Mouse (Mus musculus) forebrain, embryonic 16.5 days (tissue): ENCODE data around the gene Ccdc105. TPM values are rescaled to one million over a fixed set of nuclear protein-coding genes. Genes with fewer than 3 reads are reported as not detected.

Experiments used
- ATAC-seq: fragments of 200-750 bp; cut with Nextera tagmentation; 2 replicates; pipeline ENCODE4 v1.8.0; 2017; ENCODE audit warnings: mild to moderate bottlenecking, moderate library complexity
- H3K27ac ChIP-seq: fragments of 300-500 bp; sonication (generic); 2 replicates; pipeline ENCODE4 v1.5.1; 2014; ENCODE audit warnings: low read length, control low read depth
- H3K27me3 ChIP-seq: fragments of 300-500 bp; sonication (generic); replicated peaks from 2 replicates; pipeline ENCODE4 v1.6.1; 2014; ENCODE audit warnings: low read length; ENCODE audit not compliant: control insufficient read depth, insufficient read depth
- H3K36me3 ChIP-seq: fragments of 300-500 bp; sonication (generic); 2 replicates; pipeline ENCODE4 v1.6.1; 2014; ENCODE audit not compliant: control insufficient read depth, insufficient read depth
- H3K4me1 ChIP-seq: fragments of 300-500 bp; sonication (generic); replicated peaks from 2 replicates; pipeline ENCODE4 v1.6.1; 2014; ENCODE audit warnings: low read length; ENCODE audit not compliant: control insufficient read depth, insufficient read depth
- H3K4me2 ChIP-seq: fragments of 300-500 bp; sonication (generic); 2 replicates; pipeline ENCODE4 v1.6.1; 2014; ENCODE audit warnings: mild to moderate bottlenecking, low read length, control low read depth
- H3K4me3 ChIP-seq: fragments of 300-500 bp; sonication (generic); replicated peaks from 2 replicates; pipeline ENCODE4 v1.5.1; 2014; ENCODE audit warnings: mild to moderate bottlenecking, low read length, control low read depth
- H3K9ac ChIP-seq: fragments of 300-500 bp; sonication (generic); replicated peaks from 2 replicates; pipeline ENCODE4 v1.6.1; 2014; ENCODE audit warnings: low read depth, low read length, control low read depth
- H3K9me3 ChIP-seq: fragments of 300-500 bp; sonication (generic); 2 replicates; pipeline ENCODE4 v1.6.1; 2016; ENCODE audit warnings: low read length; ENCODE audit not compliant: control insufficient read depth
- WGBS: fragments of 180-500 bp; shearing (Covaris S2); extraction: QIAGEN DNeasy Blood & Tissue Kit; methylation state at CpG from one replicate; pipeline ENCODE4 v1.1.7; 2014; 5-methylcytosine and 5-hydroxymethylcytosine counted together
- polyA plus RNA-seq: library from polyadenylated mRNA; unstranded; fragments of >200 nt; fragmentation: Nextera tagmentation; extraction: Ambion mirVana; gene quantifications from 2 replicates; pipeline ENCODE4 v1.2.1, GENCODE M21; 2015

Ccdc105 gene
- polyA plus RNA-seq, 1 experiment from 2014 or later, result 0.41 TPM

- Histone ChIP-seq H3K9ac (no peak overlapping the region), H3K4me1 (peaks cover 16% of the 10 kb centered on the region), H3K4me2 (no peak overlapping the region), H3K36me3 (no peaks in the 10 kb centered on the region), H3K27ac (no peak overlapping the region), H3K27me3 (no peaks in the 10 kb centered on the region), H3K9me3 (no peaks in the 10 kb centered on the region), H3K4me3 (no peak overlapping the region)
- no peak for ATAC-seq
- 91% methylated on average over 6 of the region's 6 CpGs for WGBS
Observed at GRCm38 (mm10) chr10:78748946-78749345, 3.9 kb downstream of the Ccdc105 start.

DNA sequence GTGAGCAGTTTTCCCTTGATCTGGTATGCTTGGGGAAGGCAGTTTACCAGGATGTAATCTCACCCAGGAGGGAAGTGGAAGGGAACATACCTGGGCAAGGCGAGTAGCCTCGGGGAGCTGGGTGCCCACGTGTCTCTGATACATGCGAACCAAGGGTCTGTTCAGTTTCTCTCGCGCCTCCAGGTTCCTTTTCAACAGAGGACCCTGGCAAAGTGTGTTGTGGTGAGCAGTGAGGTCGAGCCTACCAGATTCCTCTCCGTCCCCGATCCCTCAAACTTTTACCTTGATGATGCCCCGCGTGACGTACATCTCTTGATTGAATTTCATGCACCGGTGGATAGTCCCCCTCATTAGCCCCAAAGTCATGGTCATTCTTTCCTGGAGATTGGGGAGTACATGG, 4.7 kb downstream of the Ccdc105 start:
- 79% methylated on average over 13 of the region's 13 CpGs for WGBS
- H3K27ac ChIP-seq, result no peak overlapping the region
- no peaks in the 10 kb centered on the region for H3K36me3 ChIP-seq
- no peak for ATAC-seq
- H3K9ac ChIP-seq, result no peak overlapping the region
- peak overlapping the region; percentile 69; the same call in 1 of the 2 replicates for H3K4me2 ChIP-seq
- peaks cover 16% of the 10 kb centered on the region for H3K4me1 ChIP-seq
- H3K4me3 ChIP-seq, result no peak overlapping the region; the same call in 1 of the 2 replicates
- H3K9me3 ChIP-seq, result no peaks in the 10 kb centered on the region
- no peaks in the 10 kb centered on the region for H3K27me3 ChIP-seq

DNA sequence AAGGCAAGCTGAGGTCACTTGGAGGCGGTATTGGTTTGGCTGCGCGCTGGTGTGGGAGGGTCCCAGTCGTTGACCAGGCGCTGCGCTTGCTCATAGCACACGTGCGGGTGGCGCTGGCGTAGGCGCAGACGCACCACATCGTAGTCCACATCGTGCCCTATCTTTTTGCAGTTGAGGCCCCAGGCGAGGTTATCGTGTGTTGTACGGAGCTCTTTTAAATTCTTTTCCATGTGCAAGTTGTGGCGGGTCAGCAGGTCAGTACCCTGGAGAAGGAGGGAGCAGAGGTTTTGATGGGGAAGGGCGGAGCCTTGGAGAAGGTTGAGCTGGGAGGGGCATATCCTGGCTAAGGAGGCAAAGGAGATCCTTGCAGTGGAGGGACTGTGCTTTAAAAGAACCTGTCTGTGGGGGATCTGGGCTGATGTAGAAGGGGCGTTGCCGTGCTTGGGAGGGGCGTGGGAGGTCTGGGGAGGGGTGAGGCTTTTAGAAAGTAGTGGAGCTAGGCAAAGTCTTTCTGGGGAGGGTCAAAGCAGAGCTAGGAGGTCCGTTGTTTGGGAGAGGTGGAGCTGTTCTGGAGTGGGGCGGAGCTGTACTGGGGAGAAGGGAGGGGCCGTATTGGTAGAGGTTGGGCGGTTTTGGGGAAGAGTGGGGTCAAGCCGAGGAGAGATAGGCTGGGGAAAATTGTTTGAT, 5.7 kb downstream of the Ccdc105 start:
- Histone ChIP-seq H3K27me3 (no peaks in the 10 kb centered on the region), H3K9ac (peak overlapping the region; percentile 41), H3K27ac (no peak overlapping the region), H3K4me1 (peaks cover 12% of the 10 kb centered on the region; the same call in 1 of the 2 replicates), H3K4me3 (peak overlapping the region; percentile 46), H3K36me3 (no peaks in the 10 kb centered on the region), H3K4me2 (peak overlapping the region; percentile 69), H3K9me3 (no peaks in the 10 kb centered on the region)
- 2% methylated on average over 27 of the region's 27 CpGs for WGBS
- ATAC-seq, result peak; percentile 75

GRCm38 (mm10) chr10:78745453-78746232, 7.2 kb downstream of the Ccdc105 start:
- no peak for ATAC-seq
- no peaks in the 10 kb centered on the region for H3K9me3 ChIP-seq
- no peaks in the 10 kb centered on the region for H3K36me3 ChIP-seq
- no peak overlapping the region for H3K27ac ChIP-seq
- H3K27me3 ChIP-seq, result no peaks in the 10 kb centered on the region
- 64% methylated on average over 4 of the region's 4 CpGs for WGBS
- H3K4me1 ChIP-seq, result peaks cover 7% of the 10 kb centered on the region; the same call in 1 of the 2 replicates
- no peak overlapping the region for H3K4me2 ChIP-seq
- H3K9ac ChIP-seq, result no peak overlapping the region
- H3K4me3 ChIP-seq, result no peak overlapping the region

DNA sequence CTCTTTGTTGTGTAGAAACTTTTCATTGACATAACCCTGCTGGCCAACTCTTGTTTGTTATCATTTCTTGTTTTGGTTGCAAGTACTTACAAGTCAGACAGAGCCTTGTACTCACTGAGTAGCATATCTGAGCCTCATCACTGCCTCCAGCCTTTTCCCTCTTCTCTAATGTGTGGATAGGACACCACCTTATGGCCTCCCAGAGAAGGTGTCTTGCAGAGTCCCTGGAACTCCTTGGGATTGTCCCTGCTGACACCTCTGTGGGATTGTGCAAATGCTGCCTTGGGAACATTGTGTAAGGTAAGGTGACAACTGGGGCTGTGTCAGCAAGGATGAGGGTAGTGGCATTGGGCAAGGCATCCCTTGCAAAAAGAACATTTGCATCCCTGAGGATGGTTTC, 9.1 kb downstream of the Ccdc105 start:
- H3K9ac ChIP-seq, result no peak overlapping the region
- no peak for ATAC-seq

GRCm38 (mm10) chr10:78739821-78740220, 13.0 kb downstream of the Ccdc105 start:
- no peaks in the 10 kb centered on the region for H3K4me1 ChIP-seq
- WGBS, result 84% methylated on average over 4 of the region's 4 CpGs
- H3K4me3 ChIP-seq, result no peak overlapping the region
- no peak overlapping the region for H3K9ac ChIP-seq
- no peaks in the 10 kb centered on the region for H3K27me3 ChIP-seq
- no peak overlapping the region for H3K4me2 ChIP-seq
- H3K36me3 ChIP-seq, result no peaks in the 10 kb centered on the region
- ATAC-seq, result no peak
- no peak overlapping the region for H3K27ac ChIP-seq
- no peaks in the 10 kb centered on the region for H3K9me3 ChIP-seq

More for the DNA sequence above, 9.1 kb downstream of the Ccdc105 start:
- Histone ChIP-seq H3K4me2 (no peak overlapping the region), H3K27ac (no peak overlapping the region), H3K9me3 (no peaks in the 10 kb centered on the region), H3K4me1 (peaks cover 7% of the 10 kb centered on the region; the same call in 1 of the 2 replicates), H3K27me3 (no peaks in the 10 kb centered on the region), H3K36me3 (no peaks in the 10 kb centered on the region), H3K4me3 (no peak overlapping the region)

GRCm38 (mm10) chr10:78727876-78728275, 25.0 kb downstream of the Ccdc105 start:
- Histone ChIP-seq H3K4me1 (peaks cover 14% of the 10 kb centered on the region), H3K9me3 (no peaks in the 10 kb centered on the region), H3K4me2 (no peak overlapping the region), H3K9ac (no peak overlapping the region), H3K4me3 (no peak overlapping the region), H3K27ac (no peak overlapping the region), H3K27me3 (no peaks in the 10 kb centered on the region), H3K36me3 (no peaks in the 10 kb centered on the region)
- WGBS, result 67% methylated on average over 5 of the region's 5 CpGs
- ATAC-seq, result peak; percentile 79

GRCm38 (mm10) chr10:78727035-78727434, 25.8 kb downstream of the Ccdc105 start:
- ATAC-seq, result peak; percentile 69
- WGBS, result 29% methylated on average over 3 of the region's 3 CpGs
- Histone ChIP-seq H3K27ac (peak overlapping the region; percentile 33), H3K4me2 (no peak overlapping the region), H3K9ac (no peak overlapping the region), H3K9me3 (no peaks in the 10 kb centered on the region), H3K27me3 (no peaks in the 10 kb centered on the region), H3K36me3 (no peaks in the 10 kb centered on the region), H3K4me3 (no peak overlapping the region), H3K4me1 (peaks cover 20% of the 10 kb centered on the region)

- 0 out of 2 replicates have a peak, but pooled peaks have one; percentile 3 for ATAC-seq
- Histone ChIP-seq H3K9me3 (no peaks in the 10 kb centered on the region), H3K4me2 (no peak overlapping the region), H3K9ac (no peak overlapping the region), H3K4me1 (peaks cover 20% of the 10 kb centered on the region), H3K36me3 (no peaks in the 10 kb centered on the region), H3K4me3 (no peak overlapping the region), H3K27me3 (no peaks in the 10 kb centered on the region), H3K27ac (no peak overlapping the region)
- WGBS, result 12% methylated on average over 2 of the region's 2 CpGs
Observed at GRCm38 (mm10) chr10:78723416-78723815, 29.4 kb downstream of the Ccdc105 start.
